Mouse (Mus musculus) CH12.LX (cell line): Measurements from ENCODE around the gene Brip1.

Source experiments
- CTCF ChIP-seq, 2 experiments: IDR thresholded peaks in 1 of 2; conservative IDR thresholded peaks in 1 of 2; 2 replicates each; pipeline ENCODE4 v1.5.1; 2011 to 2012; ENCODE audit warnings: low read depth in 2 of 2, low read length in 2 of 2, improper control_type of control experiment in 1 of 2, inconsistent platforms in 1 of 2, mild to moderate bottlenecking in 1 of 2, moderate library complexity in 1 of 2
- POLR2A ChIP-seq: IDR thresholded peaks from 2 replicates; pipeline ENCODE4 v1.6.1; 2011; ENCODE audit warnings: low read depth, mild to moderate bottlenecking, improper control_type of control experiment, low read length
- USF1 ChIP-seq: IDR thresholded peaks from 2 replicates; pipeline ENCODE4 v1.6.1; 2014; ENCODE audit warnings: low read depth, mild to moderate bottlenecking, inconsistent platforms, low read length, improper control_type of control experiment

DNA sequence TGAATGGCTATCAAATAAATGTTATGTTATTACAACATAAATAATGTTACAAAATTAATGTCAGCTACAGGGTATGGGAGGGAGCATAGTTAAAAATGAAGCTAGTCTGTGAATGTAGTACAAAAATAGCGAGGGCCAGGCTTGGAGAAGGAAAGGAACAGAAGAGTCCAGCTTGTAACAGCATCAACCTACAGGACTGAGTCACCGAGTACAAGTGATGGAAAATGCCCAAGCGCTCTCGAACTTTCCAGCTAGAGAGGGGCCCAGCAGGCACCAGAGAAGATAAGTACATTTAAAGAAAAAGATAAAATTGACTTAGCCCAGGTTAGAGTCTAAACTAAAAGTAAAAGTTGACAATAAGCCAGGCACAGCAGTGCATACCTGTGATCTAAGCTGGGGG, 116.5 kb downstream of the Brip1 start:
- TF ChIP-seq USF1 (no peak), CTCF (conservative IDR thresholded peaks at IDR 0.05 in 1 of 2, IDR thresholded peaks at IDR 0.05 in 1 of 2; ENCODE audit: low read depth in 2 of 2, low read length in 2 of 2) (no peak), POLR2A (no peak)
